Mouse (Mus musculus): ENCODE measurements at regions not wholly inside any gene's neighbourhood (a gene's known extent, or its start where the extent isn't known, plus 50 kb on each side); places are given as distances from the start of the nearest gene placed in this dataset.

GRCm38 (mm10) chr13:80418480-80419183 lies 464.6 kb upstream of the Arrdc3 start:
- DNase-seq (ENCODE audit: low read depth, low spot score), result no peak

GRCm38 (mm10) chr13:80420341-80420740 lies 462.8 kb upstream of the Arrdc3 start:
- DNase-seq (ENCODE audit: low read depth, low spot score), result no peak

All from A20 (cell line).